Mouse (Mus musculus) adipocyte (in vitro differentiated cells): ENCODE data around the gene Fam213b.

Source experiments
- DNase-seq: peaks from one replicate; pipeline ENCODE4 v3.0.0-alpha.2; 2016; ENCODE audit warnings: low spot score

Gene Fam213b

DNA sequence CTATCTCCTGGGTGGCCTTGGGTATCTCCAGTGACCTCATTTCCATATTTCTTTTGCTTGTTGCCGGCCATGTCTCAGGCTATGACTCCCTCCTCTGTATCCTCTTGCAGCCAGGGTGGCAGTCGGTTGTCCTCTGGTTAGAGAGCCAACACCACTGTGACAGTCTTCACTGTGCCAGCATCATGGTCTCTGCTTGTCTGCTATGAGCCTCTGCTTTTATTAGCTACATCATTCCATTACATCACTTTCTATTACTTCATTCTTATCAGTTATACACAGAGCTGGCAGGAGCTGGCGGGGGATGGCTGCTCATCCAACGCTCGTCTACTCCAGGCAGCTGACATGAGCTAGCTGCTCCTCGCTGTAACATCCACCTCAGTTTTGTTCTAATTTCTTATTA lies 18.2 kb downstream of the Fam213b start:
- DNase-seq, result no peak

- DNase-seq, result peak; percentile 95
Observed at GRCm38 (mm10) chr4:154877864-154878548, 20.9 kb downstream of the Fam213b start.

GRCm38 (mm10) chr4:154873186-154873585 lies 25.7 kb downstream of the Fam213b start:
- no peak for DNase-seq

DNA sequence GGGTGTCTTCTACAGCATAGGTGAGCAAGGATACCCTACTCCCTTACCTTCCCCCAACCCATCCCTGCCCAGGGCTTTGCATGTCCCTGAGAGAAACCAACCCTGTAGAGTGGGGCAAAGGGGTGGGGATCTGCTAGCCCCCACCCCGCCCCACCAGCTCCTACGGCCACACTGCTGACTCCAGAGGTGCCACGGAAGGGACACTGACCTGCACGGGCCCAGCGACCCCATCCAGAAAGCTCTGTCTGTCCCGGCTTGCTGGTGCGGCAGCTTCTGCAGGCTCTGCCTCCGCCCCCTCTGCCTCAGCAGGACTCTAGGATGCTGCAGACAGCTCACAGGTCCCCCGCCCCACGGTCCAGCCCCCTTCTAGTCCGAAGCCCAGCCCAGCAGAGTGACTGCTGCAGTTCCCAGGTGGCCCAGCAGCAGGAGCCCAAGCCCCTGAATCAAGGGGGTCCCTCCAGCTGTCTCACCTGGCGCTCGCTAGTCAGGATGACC lies 27.1 kb downstream of the Fam213b start:
- DNase-seq, result no peak

GRCm38 (mm10) chr4:154870721-154871120 lies 28.2 kb downstream of the Fam213b start:
- no peak for DNase-seq

DNA sequence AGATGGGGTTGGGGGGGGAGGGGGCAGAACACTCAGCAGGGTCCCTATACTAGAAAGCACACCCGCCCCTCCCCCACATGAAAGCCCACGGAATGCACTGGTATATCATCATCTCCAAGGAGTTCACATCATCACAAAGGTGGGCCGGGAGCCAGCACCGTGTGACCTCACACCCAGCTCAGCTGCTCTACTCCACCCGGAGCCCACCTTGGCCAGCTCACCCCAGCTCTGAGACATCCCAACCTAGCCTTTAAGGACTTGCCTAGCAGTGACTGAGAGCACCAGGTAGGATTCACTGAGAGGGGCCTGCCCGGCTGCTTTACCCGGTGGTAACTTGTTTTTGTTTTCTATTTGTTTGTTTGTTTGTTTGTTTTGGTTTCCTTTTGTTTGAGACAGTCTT lies 29.5 kb downstream of the Fam213b start, which contains the start of gene Mmel1:
Gene Mmel1, plus strand, starts transcription at position 146 of the 400 bp plus-strand sequence.
- no peak for DNase-seq

DNA sequence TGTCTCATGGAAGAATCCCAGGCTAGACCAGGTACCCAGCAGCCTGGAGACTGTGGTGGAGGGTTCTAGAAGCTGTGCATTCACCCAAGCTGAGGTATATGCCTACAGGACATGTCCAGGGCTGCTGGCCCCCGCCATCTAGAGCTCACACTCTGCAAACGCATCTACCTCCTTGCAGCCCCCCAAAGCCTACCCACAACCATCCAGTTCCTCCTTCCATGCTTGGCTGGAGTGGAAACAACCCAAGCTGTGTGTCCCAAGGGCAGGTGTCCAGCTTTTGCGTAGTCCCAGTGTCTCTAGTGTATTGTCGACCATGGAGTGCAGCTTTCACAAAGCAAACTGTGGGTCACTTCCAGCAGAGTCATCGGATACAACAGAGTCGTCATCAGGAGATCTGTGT lies 31.7 kb downstream of the Fam213b start:
- no peak for DNase-seq

- DNase-seq, result no peak
Observed at GRCm38 (mm10) chr4:154866391-154866790, 32.5 kb downstream of the Fam213b start.

- no peak for DNase-seq
Observed at GRCm38 (mm10) chr4:154864961-154865760, 33.8 kb downstream of the Fam213b start.

DNA sequence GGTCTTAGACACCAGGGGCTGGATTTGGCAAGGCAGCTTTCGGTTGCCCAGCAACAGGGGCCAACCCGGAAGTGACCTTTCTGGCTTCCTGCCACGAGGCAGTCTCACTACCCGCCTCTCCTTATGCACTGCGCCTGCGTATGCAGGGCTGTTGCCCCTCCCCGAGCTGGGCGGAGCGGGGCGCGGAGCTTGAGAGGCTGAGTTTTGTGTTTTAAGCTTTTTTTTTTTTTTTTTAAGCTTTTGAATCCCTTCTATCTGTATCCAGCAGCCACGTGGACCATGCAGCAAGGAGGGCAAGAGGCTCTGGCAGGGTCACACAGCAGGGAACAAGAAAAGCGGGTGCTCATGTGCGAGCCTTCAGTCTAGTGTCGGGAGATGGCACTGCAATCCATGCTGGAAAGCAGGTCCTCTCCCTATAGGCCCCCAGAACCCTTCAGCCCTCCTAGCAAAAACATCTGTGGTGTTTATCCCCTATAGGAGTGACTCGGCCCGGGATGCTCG lies 34.6 kb downstream of the Fam213b start:
- no peak for DNase-seq

DNA sequence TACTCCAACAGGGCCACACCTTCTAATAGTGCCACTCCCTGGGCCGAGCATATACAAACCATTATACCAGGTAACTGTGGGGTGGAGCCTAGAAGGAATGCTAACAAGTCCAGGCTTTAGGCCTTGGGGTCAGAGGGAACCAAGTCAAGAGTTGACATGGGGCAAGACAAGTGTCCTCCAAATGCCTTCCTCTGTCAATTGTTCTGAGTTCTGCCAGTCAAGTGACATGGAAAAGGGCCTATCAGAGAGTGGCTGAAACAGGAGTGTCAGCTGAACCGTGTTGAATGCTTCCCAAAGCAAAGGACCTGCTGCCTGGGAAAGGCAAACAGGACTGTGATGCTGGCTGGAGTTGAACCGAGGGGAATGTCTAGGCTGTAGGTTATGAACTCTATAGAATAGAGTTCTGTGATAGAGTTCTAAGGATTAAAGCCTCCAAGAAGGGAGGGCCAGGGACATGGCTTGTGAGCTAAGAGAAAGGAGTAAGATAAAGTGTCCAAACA lies 35.4 kb downstream of the Fam213b start:
- DNase-seq, result no peak

GRCm38 (mm10) chr4:154861967-154862366 lies 37.0 kb downstream of the Fam213b start:
- DNase-seq, result no peak

DNA sequence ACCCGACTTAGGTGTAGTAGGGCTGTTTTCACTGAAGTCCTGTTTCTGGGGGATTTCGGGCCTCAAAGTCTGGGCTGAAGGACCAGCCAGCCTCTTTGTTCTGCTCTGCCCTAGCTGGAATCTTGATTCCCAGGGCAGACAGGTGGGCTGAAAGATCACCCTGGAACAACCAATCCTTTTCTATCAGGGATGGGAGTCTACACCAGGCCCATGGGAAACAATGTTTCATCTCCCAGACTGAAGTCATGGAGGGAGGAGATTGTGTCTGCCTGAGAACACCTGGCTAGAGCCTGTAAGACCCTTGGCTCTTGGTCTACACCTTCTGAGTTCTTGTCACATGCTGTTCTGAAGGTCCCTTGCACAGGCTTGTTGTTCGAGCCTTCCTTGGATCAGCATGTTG lies 40.3 kb downstream of the Fam213b start:
- DNase-seq, result no peak

- DNase-seq, result no peak
Observed at GRCm38 (mm10) chr4:154857366-154858240, 41.3 kb downstream of the Fam213b start.

DNA sequence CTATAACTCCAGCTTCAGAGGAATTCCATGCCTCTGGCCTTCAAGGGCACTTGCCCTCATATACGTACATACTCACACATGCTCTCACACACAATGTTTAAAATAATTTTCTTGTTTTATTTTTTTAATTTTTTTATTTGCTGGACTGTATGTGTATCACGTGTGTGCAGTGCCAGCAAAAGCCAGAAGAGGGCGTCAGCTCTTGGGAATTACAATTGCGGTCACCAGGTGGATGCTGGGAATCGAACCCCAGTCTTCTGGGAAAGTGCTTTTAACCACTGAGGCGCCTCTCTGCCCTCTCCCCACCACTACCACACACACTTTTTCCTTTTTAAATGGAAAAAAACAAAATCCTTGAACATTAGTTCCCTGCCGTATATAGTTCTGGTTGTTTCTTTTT lies 42.1 kb downstream of the Fam213b start:
- no peak for DNase-seq

- no peak for DNase-seq
Observed at GRCm38 (mm10) chr4:154856480-154856837, 42.5 kb downstream of the Fam213b start.

DNA sequence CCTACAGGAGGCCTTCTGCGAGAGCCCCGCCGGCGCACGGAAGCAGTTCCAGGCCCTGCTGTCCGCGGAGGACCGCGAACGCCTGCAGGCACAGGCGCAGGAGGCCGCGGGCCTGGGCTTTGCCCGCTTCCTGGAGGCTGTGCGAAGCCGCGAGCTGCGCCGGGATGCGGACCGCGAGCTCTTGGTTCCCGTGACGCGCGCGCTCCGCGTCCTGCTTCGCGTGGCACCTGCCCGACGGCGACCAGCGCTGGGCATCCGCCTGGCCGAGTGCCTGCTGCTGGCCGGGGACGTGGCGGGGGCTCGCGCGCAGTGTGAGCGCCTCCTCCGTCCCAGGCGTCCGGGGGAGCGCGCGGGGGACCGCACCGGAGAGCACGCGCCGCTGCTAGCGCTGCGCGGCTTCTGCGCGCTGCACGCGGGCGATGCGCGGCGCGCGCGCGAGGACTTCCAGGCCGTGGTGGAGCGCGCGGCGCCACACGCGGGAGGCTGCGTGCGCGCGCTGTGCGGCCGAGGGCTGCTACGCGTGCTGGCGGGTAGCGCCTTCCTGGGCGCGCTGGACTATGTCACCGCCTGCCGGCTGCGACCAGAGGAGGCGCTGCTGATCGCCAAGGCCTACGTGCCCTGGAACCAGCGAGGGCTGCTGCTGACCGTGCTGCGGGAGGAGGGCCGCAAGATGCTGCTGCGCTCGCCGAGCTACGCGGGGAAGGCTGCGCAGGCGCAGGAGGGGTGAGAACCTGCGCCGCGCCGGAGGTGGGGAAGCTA lies 43.0 kb downstream of the Fam213b start:
- DNase-seq, result no peak

DNA sequence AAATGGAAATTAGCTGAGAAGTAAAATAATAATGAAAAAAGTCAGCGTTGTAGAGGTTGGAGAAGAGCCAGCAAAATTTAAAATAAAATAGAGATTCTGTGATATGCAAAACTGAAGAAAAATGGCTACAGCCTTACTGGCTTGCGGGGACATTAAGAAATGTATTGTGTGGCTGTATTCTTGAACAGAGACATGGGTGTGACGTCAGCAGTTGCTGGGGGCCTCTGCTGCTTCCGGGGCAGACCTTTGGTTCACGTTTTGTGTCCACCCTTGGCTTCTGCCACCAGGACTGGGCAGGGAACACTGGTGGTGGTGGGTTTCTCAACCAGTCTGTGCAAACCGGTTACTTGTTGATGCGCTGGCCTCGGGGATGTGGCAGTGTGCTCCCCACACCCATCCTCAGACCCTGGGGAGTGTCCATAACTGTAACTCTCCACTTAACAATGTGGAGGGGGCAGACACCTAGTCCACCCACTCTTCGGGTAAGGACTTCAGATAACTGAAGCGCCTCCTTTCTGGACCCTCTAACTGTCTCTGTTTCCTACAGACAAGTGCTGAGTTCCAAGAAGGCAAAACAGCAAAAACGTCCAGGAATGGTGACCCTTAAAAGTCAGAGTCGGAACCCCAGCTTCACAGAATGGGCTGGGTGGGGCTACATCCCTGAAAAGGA lies 44.1 kb downstream of the Fam213b start:
- no peak for DNase-seq

DNA sequence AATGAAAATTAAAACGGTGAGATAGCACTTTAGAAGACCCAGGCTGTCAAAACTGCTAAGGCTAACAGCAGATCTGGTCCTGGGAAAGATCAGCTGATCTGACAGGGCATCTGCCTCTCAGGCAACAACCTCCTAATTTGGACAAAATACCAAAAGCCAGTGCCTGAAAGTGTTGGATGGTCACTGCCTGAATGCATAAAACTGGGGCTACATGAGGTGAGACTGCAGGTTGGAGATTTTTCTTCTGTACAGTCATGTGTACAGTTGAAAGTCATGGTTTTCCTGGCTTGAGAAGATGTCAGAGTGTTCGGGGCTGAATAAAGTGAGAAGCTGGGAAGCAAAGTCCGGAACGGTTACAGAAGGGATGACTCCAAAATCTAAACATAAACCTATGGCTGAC lies 45.1 kb downstream of the Fam213b start:
- no peak for DNase-seq

- no peak for DNase-seq
Observed at GRCm38 (mm10) chr4:154852696-154853095, 46.2 kb downstream of the Fam213b start.
